Mouse (Mus musculus) splenic B cell, adult 2 months (primary cell): ENCODE results near the gene Ccdc155.
"Not testable (repeated sequence)": the region's sequence is repeated elsewhere in the genome, so short reads cannot be mapped to it uniquely, and the experiment has no call there.

Source experiments
- DNase-seq: peaks from one replicate; pipeline ENCODE4 v3.0.0-alpha.2; 2011; ENCODE audit warnings: low read depth, low spot score
- H3K27me3 ChIP-seq: 2 replicates; pipeline ENCODE4 v1.6.1; 2012; ENCODE audit warnings: mild to moderate bottlenecking, low read length, moderate library complexity, mixed read lengths; ENCODE audit not compliant: control insufficient read depth, poor library complexity, insufficient read depth, severe bottlenecking
- H3K36me3 ChIP-seq: 2 replicates; pipeline ENCODE4 v1.6.1; 2012; ENCODE audit warnings: mild to moderate bottlenecking, low read length, moderate library complexity, mixed read lengths; ENCODE audit not compliant: control insufficient read depth, poor library complexity, insufficient read depth, severe bottlenecking

Gene Ccdc155

GRCm38 (mm10) chr7:45156206-45156605 lies 48.5 kb downstream of the Ccdc155 start:
- DNase-seq: no peak
- Histone ChIP-seq H3K27me3 (no peaks in the 10 kb centered on the region), H3K36me3 (no peaks in the 10 kb centered on the region; the same call in 1 of the 2 replicates)

- Histone ChIP-seq H3K27me3 (no peaks in the 10 kb centered on the region), H3K36me3 (no peaks in the 10 kb centered on the region; the same call in 1 of the 2 replicates)
- no peak for DNase-seq
Measured at GRCm38 (mm10) chr7:45155590-45155989, 49.1 kb downstream of the Ccdc155 start.

- Histone ChIP-seq H3K27me3 (no peaks in the 10 kb centered on the region), H3K36me3 (no peaks in the 10 kb centered on the region; the same call in 1 of the 2 replicates)
- DNase-seq: peak; percentile 64
Measured at GRCm38 (mm10) chr7:45154993-45155514, 49.6 kb downstream of the Ccdc155 start.

GRCm38 (mm10) chr7:45154096-45154992 lies 50.3 kb downstream of the Ccdc155 start, which contains the start of the genes Pih1d1 and Aldh16a1:
Gene Pih1d1 (plus strand): TSS chr7:45154303.
Gene Aldh16a1 (minus strand): TSS chr7:45154584.
- peak; percentile 98 for DNase-seq
- Histone ChIP-seq H3K36me3 (no peaks in the 10 kb centered on the region; the same call in 1 of the 2 replicates), H3K27me3 (no peaks in the 10 kb centered on the region)

- Histone ChIP-seq H3K36me3 (no peaks in the 10 kb centered on the region; the same call in 1 of the 2 replicates), H3K27me3 (no peaks in the 10 kb centered on the region)
- no peak for DNase-seq
Measured at GRCm38 (mm10) chr7:45153586-45153985, 51.1 kb downstream of the Ccdc155 start.

- H3K27me3 ChIP-seq, DNase-seq, H3K36me3 ChIP-seq: not testable (repeated sequence)
Measured at GRCm38 (mm10) chr7:45153052-45153451, 51.6 kb downstream of the Ccdc155 start.

- DNase-seq: no peak
- H3K27me3 ChIP-seq: no peaks in the 10 kb centered on the region
Measured at GRCm38 (mm10) chr7:45151303-45151702, 53.4 kb downstream of the Ccdc155 start.

GRCm38 (mm10) chr7:45150321-45150720 lies 54.4 kb downstream of the Ccdc155 start:
- no peaks in the 10 kb centered on the region for H3K27me3 ChIP-seq
- DNase-seq: no peak
- peaks cover 1% of the 10 kb centered on the region for H3K36me3 ChIP-seq

More at GRCm38 (mm10) chr7:45151303-45151702, 53.4 kb downstream of the Ccdc155 start:
- H3K36me3 ChIP-seq: peaks cover 1% of the 10 kb centered on the region

- peaks cover 1% of the 10 kb centered on the region for H3K36me3 ChIP-seq
- no peaks in the 10 kb centered on the region for H3K27me3 ChIP-seq
- DNase-seq: no peak
Measured at GRCm38 (mm10) chr7:45149545-45149944, 55.1 kb downstream of the Ccdc155 start.

GRCm38 (mm10) chr7:45148534-45149098 lies 56.1 kb downstream of the Ccdc155 start:
- peaks cover 1% of the 10 kb centered on the region for H3K36me3 ChIP-seq
- no peaks in the 10 kb centered on the region for H3K27me3 ChIP-seq
- no peak for DNase-seq

- no peak for DNase-seq
Measured at GRCm38 (mm10) chr7:45147899-45148298, 56.8 kb downstream of the Ccdc155 start.

GRCm38 (mm10) chr7:45147267-45147666 lies 57.4 kb downstream of the Ccdc155 start:
- DNase-seq: no peak
- H3K36me3 ChIP-seq: peaks cover 1% of the 10 kb centered on the region
- no peaks in the 10 kb centered on the region for H3K27me3 ChIP-seq

More at GRCm38 (mm10) chr7:45147899-45148298, 56.8 kb downstream of the Ccdc155 start:
- H3K36me3 ChIP-seq: peaks cover 1% of the 10 kb centered on the region
- H3K27me3 ChIP-seq: no peaks in the 10 kb centered on the region

- H3K27me3 ChIP-seq: no peaks in the 10 kb centered on the region
- DNase-seq: no peak
- peaks cover 3% of the 10 kb centered on the region for H3K36me3 ChIP-seq
Measured at GRCm38 (mm10) chr7:45145460-45145859, 59.2 kb downstream of the Ccdc155 start.

GRCm38 (mm10) chr7:45144368-45145174 lies 60.1 kb downstream of the Ccdc155 start:
- Histone ChIP-seq H3K36me3 (peaks cover 3% of the 10 kb centered on the region), H3K27me3 (no peaks in the 10 kb centered on the region)
- no peak for DNase-seq
